Mouse (Mus musculus) layer of hippocampus, adult 18-20 months (tissue): ENCODE measurements around the gene 2410131K14Rik. TPM values are rescaled to one million over a fixed set of nuclear protein-coding genes. Genes with fewer than 3 reads are reported as not detected.

ENCODE experiments used
- DNase-seq, 2 experiments: peaks; one replicate each; pipeline ENCODE4 v3.0.0; 2022; ENCODE audit warnings: low spot score in 2 of 2
- total RNA-seq, 2 experiments: library from RNA; stranded (reverse); gene quantifications; 2 replicates each; pipeline ENCODE4 v1.2.3; 2021

Gene 2410131K14Rik
- total RNA-seq, 2 experiments from 2014 or later: 15.7 to 17.2 TPM

- no peak for DNase-seq
Observed at GRCm38 (mm10) chr5:118304970-118305618, 60.1 kb downstream of the 2410131K14Rik start.

- no peak for DNase-seq
Observed at GRCm38 (mm10) chr5:118310389-118310788, 65.4 kb downstream of the 2410131K14Rik start.

GRCm38 (mm10) chr5:118311251-118311650, 66.2 kb downstream of the 2410131K14Rik start:
- DNase-seq: no peak

- DNase-seq: no peak
Observed at GRCm38 (mm10) chr5:118313766-118314165, 68.7 kb downstream of the 2410131K14Rik start.

Other genes with a start within 250 kb of the 2410131K14Rik start
- 10 to 100 TPM; 92.6 to 94.2 TPM for gene Tesc, start 217.5 kb upstream of the 2410131K14Rik start, total RNA-seq
- gene Fbxw8, start 89.8 kb upstream of the 2410131K14Rik start, total RNA-seq: 10 to 100 TPM; 34.4 to 34.7 TPM
- 10 to 100 TPM; 30.8 to 35.9 TPM for gene Hrk, start 80.6 kb upstream of the 2410131K14Rik start, total RNA-seq
- gene Rnft2, start 111 bp upstream of the 2410131K14Rik start, total RNA-seq: 10 to 100 TPM; 64.3 to 67.7 TPM